Mouse (Mus musculus) cortical plate, adult 2 months (tissue): ENCODE measurements around the gene Prkce.

Experiments
- CTCF ChIP-seq: fragments of 200-500 bp; IDR thresholded peaks from 2 replicates; pipeline ENCODE4 v1.5.1; 2011; ENCODE audit warnings: mild to moderate bottlenecking, control low read depth, low read length; ENCODE audit not compliant: insufficient read depth; ENCODE audit errors: extremely low read depth
- POLR2A ChIP-seq: fragments of 200-500 bp; IDR thresholded peaks from 2 replicates; pipeline ENCODE4 v1.6.1; 2011; ENCODE audit warnings: mild to moderate bottlenecking, low read length, control low read depth; ENCODE audit not compliant: insufficient read depth; ENCODE audit errors: extremely low read depth

GRCm38 (mm10) chr17:86367676-86368075, 200.1 kb downstream of the Prkce start:
- TF ChIP-seq CTCF, result no peak
- TF ChIP-seq POLR2A, result no peak
